Mouse (Mus musculus) stomach, embryonic 16.5 days (tissue): ENCODE measurements around the gene Ddx11. TPM values are rescaled to one million over a fixed set of nuclear protein-coding genes. Genes with fewer than 3 reads are reported as not detected.

Source experiments
- ATAC-seq: fragments of 200-750 bp; cut with Nextera tagmentation; 2 replicates; pipeline ENCODE4 v1.8.0; 2017; ENCODE audit warnings: moderate number of reproducible peaks, moderate TSS enrichment; ENCODE audit not compliant: insufficient read depth, low FRiP score
- H3K27ac ChIP-seq: fragments of 300-500 bp; sonication (generic); 2 replicates; pipeline ENCODE4 v1.5.1; 2014; ENCODE audit warnings: low read length
- H3K27me3 ChIP-seq: fragments of 300-500 bp; sonication (generic); 2 replicates; pipeline ENCODE4 v1.6.1; 2014; ENCODE audit warnings: low read length, control low read depth, mixed read lengths; ENCODE audit not compliant: control insufficient read depth, insufficient read depth
- H3K36me3 ChIP-seq: fragments of 300-500 bp; sonication (generic); 2 replicates; pipeline ENCODE4 v1.6.1; 2014; ENCODE audit warnings: low read length; ENCODE audit not compliant: control insufficient read depth, insufficient read depth
- H3K4me1 ChIP-seq: fragments of 300-500 bp; sonication (generic); 2 replicates; pipeline ENCODE4 v1.6.1; 2014; ENCODE audit warnings: low read length, control low read depth, mixed read lengths; ENCODE audit not compliant: control insufficient read depth, insufficient read depth
- H3K4me2 ChIP-seq: fragments of 300-500 bp; sonication (generic); 2 replicates; pipeline ENCODE4 v1.6.1; 2014; ENCODE audit warnings: low read depth, low read length, mixed read lengths
- H3K4me3 ChIP-seq: fragments of 300-500 bp; sonication (generic); replicated peaks from 2 replicates; pipeline ENCODE4 v1.5.1; 2014; ENCODE audit warnings: mild to moderate bottlenecking, low read length
- H3K9ac ChIP-seq: fragments of 300-500 bp; sonication (generic); 2 replicates; pipeline ENCODE4 v1.6.1; 2014; ENCODE audit warnings: low read length
- H3K9me3 ChIP-seq: fragments of 300-500 bp; sonication (generic); replicated peaks from 2 replicates; pipeline ENCODE4 v1.6.1; 2016; ENCODE audit warnings: low read length, control low read depth; ENCODE audit not compliant: control insufficient read depth
- WGBS: fragments of 180-500 bp; shearing (Covaris S2); extraction: QIAGEN DNeasy Blood & Tissue Kit; methylation state at CpG from one replicate; pipeline ENCODE4 v1.1.7; 2014; 5-methylcytosine and 5-hydroxymethylcytosine counted together
- polyA plus RNA-seq: library from polyadenylated mRNA; unstranded; fragments of >200 nt; fragmentation: Nextera tagmentation; extraction: Ambion mirVana; gene quantifications from 2 replicates; pipeline ENCODE4 v1.2.1, GENCODE M21; 2015

Gene Ddx11
- polyA plus RNA-seq = 17.7 and 20.1 TPM in 2 replicates

- Histone ChIP-seq H3K4me1 (peaks cover 11% of the 10 kb centered on the region; the same call in 1 of the 2 replicates), H3K9ac (peak within 1 kb of the TSS; percentile 81), H3K27me3 (no peaks in the 10 kb centered on the region), H3K36me3 (peaks cover 17% of the 10 kb centered on the region), H3K4me3 (peak within 1 kb of the TSS; percentile 87), H3K9me3 (no peaks in the 10 kb centered on the region), H3K27ac (peak within 1 kb of the TSS; percentile 92), H3K4me2 (peak within 1 kb of the TSS; percentile 75)
- 4% methylated on average over 45 of the region's 45 CpGs for WGBS
- peak; percentile 88 for ATAC-seq
Observed at GRCm38 (mm10) chr17:66123066-66123815, at the start of gene Ddx11. Gene Ddx11 (plus strand): TSS chr17:66123520.

- whole genome bisulfite sequencing = 91% methylated on average over 7 of the region's 7 CpGs
- Histone ChIP-seq H3K4me3 (no peak overlapping the region), H3K27ac (no peak overlapping the region), H3K9me3 (no peaks in the 10 kb centered on the region), H3K9ac (no peak overlapping the region), H3K4me2 (no peak overlapping the region), H3K27me3 (no peaks in the 10 kb centered on the region), H3K4me1 (peaks cover 14% of the 10 kb centered on the region; the same call in 1 of the 2 replicates), H3K36me3 (no peaks in the 10 kb centered on the region)
- ATAC-seq = no peak
Observed at GRCm38 (mm10) chr17:66073971-66074370, 49.3 kb upstream of the Ddx11 start.

DNA sequence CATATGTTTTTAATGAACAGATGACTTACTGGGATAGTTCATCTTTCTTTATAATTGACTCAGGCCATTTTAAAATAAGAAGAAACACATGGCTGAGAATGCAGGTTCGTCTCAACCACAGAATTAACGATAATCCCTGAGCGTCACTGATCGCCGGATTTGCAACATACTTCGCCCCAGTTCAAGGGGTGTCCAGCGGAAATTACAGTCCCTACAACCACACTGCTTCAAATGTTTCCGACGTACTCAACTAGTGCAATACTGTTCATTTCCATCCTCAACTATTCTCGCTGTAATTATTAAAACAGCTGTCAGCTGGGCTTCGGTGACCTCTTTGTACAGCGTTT, 47.5 kb upstream of the Ddx11 start:
- Histone ChIP-seq H3K9me3 (no peaks in the 10 kb centered on the region), H3K27ac (peak overlapping the region; percentile 93), H3K4me1 (peaks cover 14% of the 10 kb centered on the region; the same call in 1 of the 2 replicates), H3K27me3 (no peaks in the 10 kb centered on the region), H3K36me3 (peaks cover 7% of the 10 kb centered on the region; the same call in 1 of the 2 replicates), H3K9ac (peak overlapping the region; percentile 90), H3K4me2 (peak overlapping the region; percentile 62), H3K4me3 (peak overlapping the region; percentile 90)
- WGBS = 5% methylated on average over 12 of the region's 12 CpGs
- no peak for ATAC-seq

DNA sequence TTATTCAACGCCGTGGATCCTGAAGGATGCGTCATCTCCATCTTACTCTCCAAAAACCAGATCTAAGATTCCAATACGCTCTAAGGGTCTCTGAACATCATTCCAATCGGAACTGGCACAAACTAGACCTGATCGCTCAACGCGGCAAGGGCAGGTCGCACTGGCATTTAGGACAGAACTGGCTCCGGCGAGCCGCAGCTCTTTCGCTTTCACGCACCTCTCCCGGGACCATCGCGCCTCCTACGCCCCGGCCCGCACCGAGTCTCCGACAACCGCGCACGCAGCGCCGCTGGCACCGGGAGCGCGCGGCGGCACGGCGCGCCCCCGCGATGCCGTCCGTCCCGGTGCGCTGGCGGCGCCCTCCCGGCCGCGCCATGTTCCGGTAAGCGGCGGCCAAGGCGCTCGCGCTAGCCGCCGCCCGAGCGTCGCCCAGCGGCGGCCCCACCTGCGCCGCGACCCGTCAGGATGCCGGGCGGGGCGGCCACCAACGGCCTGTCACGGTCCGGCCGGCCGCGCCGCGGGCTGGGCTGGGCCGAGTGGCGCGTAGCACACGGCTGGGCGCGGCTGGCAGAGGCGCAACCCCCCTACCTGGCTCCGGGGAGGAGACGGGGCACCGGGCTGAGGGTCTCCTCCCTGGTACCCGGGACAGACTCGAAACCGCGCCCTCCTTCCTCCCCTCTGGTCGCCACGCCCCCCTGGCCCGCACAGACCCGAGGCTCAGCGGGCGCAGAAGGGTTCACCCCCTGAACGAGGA, 47.0 kb upstream of the Ddx11 start:
- Histone ChIP-seq H3K9ac (peak overlapping the region; percentile 90), H3K4me2 (peak overlapping the region; percentile 62), H3K27ac (peak overlapping the region; percentile 93), H3K9me3 (no peaks in the 10 kb centered on the region), H3K36me3 (peaks cover 7% of the 10 kb centered on the region; the same call in 1 of the 2 replicates), H3K4me1 (peaks cover 14% of the 10 kb centered on the region; the same call in 1 of the 2 replicates), H3K27me3 (no peaks in the 10 kb centered on the region), H3K4me3 (peak overlapping the region; percentile 90)
- WGBS = under 1% methylated on average over 75 of the region's 95 CpGs
- ATAC-seq = peak; percentile 90

- 3% methylated on average over 51 of the region's 53 CpGs for whole genome bisulfite sequencing
- Histone ChIP-seq H3K4me2 (peak within 1 kb of the TSS; percentile 88), H3K27ac (peak within 1 kb of the TSS; percentile 93), H3K4me1 (peaks cover 14% of the 10 kb centered on the region; the same call in 1 of the 2 replicates), H3K9me3 (no peaks in the 10 kb centered on the region), H3K36me3 (peaks cover 7% of the 10 kb centered on the region; the same call in 1 of the 2 replicates), H3K27me3 (no peaks in the 10 kb centered on the region), H3K4me3 (peak within 1 kb of the TSS; percentile 90), H3K9ac (peak within 1 kb of the TSS; percentile 90)
- peak; percentile 99 for ATAC-seq
Observed at GRCm38 (mm10) chr17:66076934-66077333, 46.4 kb upstream of the Ddx11 start, which contains the start of gene Ankrd12. Gene Ankrd12 (minus strand): TSS chr17:66077089.

GRCm38 (mm10) chr17:66077437-66077850, 45.9 kb upstream of the Ddx11 start:
- under 1% methylated on average over 23 of the region's 23 CpGs for WGBS
- Histone ChIP-seq H3K4me1 (peaks cover 14% of the 10 kb centered on the region; the same call in 1 of the 2 replicates), H3K9me3 (no peaks in the 10 kb centered on the region), H3K4me2 (peak overlapping the region; percentile 88), H3K4me3 (peak overlapping the region; percentile 90), H3K36me3 (peaks cover 7% of the 10 kb centered on the region; the same call in 1 of the 2 replicates), H3K27me3 (no peaks in the 10 kb centered on the region), H3K27ac (peak overlapping the region; percentile 93), H3K9ac (peak overlapping the region; percentile 90)
- ATAC-seq = peak; percentile 49

- no peak overlapping the region for H3K9ac ChIP-seq
- no peaks in the 10 kb centered on the region for H3K4me1 ChIP-seq
- no peak overlapping the region for H3K27ac ChIP-seq
- no peaks in the 10 kb centered on the region for H3K27me3 ChIP-seq
- no peaks in the 10 kb centered on the region for H3K9me3 ChIP-seq
- no peak overlapping the region for H3K4me2 ChIP-seq
- 83% methylated on average over 1 of the region's 1 CpGs for WGBS
- H3K4me3 ChIP-seq = no peak overlapping the region
- ATAC-seq = no peak
- H3K36me3 ChIP-seq = peaks cover 11% of the 10 kb centered on the region; the same call in 1 of the 2 replicates
Observed at GRCm38 (mm10) chr17:66084486-66084885, 38.8 kb upstream of the Ddx11 start.

- no peak overlapping the region for H3K9ac ChIP-seq
- peaks cover 9% of the 10 kb centered on the region; the same call in 1 of the 2 replicates for H3K36me3 ChIP-seq
Observed at GRCm38 (mm10) chr17:66085038-66085437, 38.3 kb upstream of the Ddx11 start.

DNA sequence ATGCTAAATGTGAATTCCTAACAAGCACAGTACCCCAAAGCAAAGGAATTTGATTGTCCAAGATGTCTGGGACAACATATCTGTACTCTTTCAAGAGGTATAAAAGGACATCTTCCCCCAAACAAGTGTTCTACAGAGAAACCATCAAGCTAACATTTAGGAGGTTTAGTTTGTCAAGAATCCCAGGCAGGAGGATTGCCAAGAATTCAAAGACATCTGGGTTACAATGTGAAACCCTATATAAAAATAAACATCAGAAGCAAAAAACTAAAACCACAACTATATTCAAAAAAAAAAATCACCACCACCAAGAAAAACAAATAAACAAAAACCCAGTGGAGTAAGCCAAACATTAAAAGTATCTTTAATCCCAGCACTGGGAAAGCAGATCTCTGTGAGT, 33.1 kb upstream of the Ddx11 start:
- Histone ChIP-seq H3K4me1 (no peaks in the 10 kb centered on the region), H3K27me3 (no peaks in the 10 kb centered on the region), H3K9ac (no peak overlapping the region), H3K4me3 (no peak overlapping the region), H3K9me3 (no peaks in the 10 kb centered on the region), H3K27ac (no peak overlapping the region), H3K4me2 (no peak overlapping the region), H3K36me3 (peaks cover 13% of the 10 kb centered on the region)
- no peak for ATAC-seq

More at GRCm38 (mm10) chr17:66085038-66085437, 38.3 kb upstream of the Ddx11 start:
- no peaks in the 10 kb centered on the region for H3K4me1 ChIP-seq
- H3K4me2 ChIP-seq = no peak overlapping the region
- no peak for ATAC-seq
- no peaks in the 10 kb centered on the region for H3K27me3 ChIP-seq
- no peaks in the 10 kb centered on the region for H3K9me3 ChIP-seq
- WGBS = 81% methylated on average over 1 of the region's 1 CpGs
- no peak overlapping the region for H3K4me3 ChIP-seq
- no peak overlapping the region for H3K27ac ChIP-seq
